Mouse (Mus musculus) mouse embryonic stem cell (cell line): Measurements from ENCODE around the gene Camk1d.

Source experiments
- in situ Hi-C, 2 experiments: fragments of 300-500 bp; cut with MboI; formaldehyde crosslinking; loops; 1 replicate in 1 of 2; 3 replicates in 1 of 2; pipeline ENCODE4 v1.14.3; 2019 to 2020; ENCODE audit warnings: low sequenced_read_pairs in 2 of 2, low pct_unique_long_range_greater_than_20kb in 1 of 2, mixed read lengths in 1 of 2; ENCODE audit not compliant: unreplicated experiment in 1 of 2

The Camk1d gene

GRCm38 (mm10) chr2:5714211-5715053 is at the start of gene Camk1d:
Camk1d (minus strand) TSS chr2:5714515.
- in situ Hi-C loops = no loop called here

- in situ Hi-C loops = no loop called here
These were observed 47.7 kb upstream of the Camk1d start for GRCm38 (mm10) chr2:5762031-5762430.

- in situ Hi-C loops = no loop called here
These were observed 46.2 kb upstream of the Camk1d start for GRCm38 (mm10) chr2:5760479-5761008.

- in situ Hi-C loops = no loop called here
These were observed 44.3 kb upstream of the Camk1d start for GRCm38 (mm10) chr2:5758569-5758968.

GRCm38 (mm10) chr2:5750872-5751271 is 36.6 kb upstream of the Camk1d start:
- in situ Hi-C loops = no loop called here

- in situ Hi-C loops = no loop called here
These were observed 34.9 kb upstream of the Camk1d start for GRCm38 (mm10) chr2:5749210-5749609.

GRCm38 (mm10) chr2:5747545-5748043 is 33.3 kb upstream of the Camk1d start:
- in situ Hi-C loops = no loop called here

- in situ Hi-C loops = no loop called here
These were observed 32.2 kb upstream of the Camk1d start for GRCm38 (mm10) chr2:5746529-5746928.

- in situ Hi-C loops = no loop called here
These were observed 29.6 kb upstream of the Camk1d start for GRCm38 (mm10) chr2:5743886-5744285.

- in situ Hi-C loops = no loop called here
These were observed 26.6 kb upstream of the Camk1d start for GRCm38 (mm10) chr2:5740913-5741312.

GRCm38 (mm10) chr2:5735881-5736280 is 21.6 kb upstream of the Camk1d start:
- in situ Hi-C loops = no loop called here

GRCm38 (mm10) chr2:5733300-5734085 is 19.2 kb upstream of the Camk1d start:
- in situ Hi-C loops = no loop called here

- in situ Hi-C loops = no loop called here
These were observed 17.7 kb upstream of the Camk1d start for GRCm38 (mm10) chr2:5732047-5732446.

- in situ Hi-C loops = no loop called here
These were observed 16.1 kb upstream of the Camk1d start for GRCm38 (mm10) chr2:5730364-5730792.

GRCm38 (mm10) chr2:5729931-5730330 is 15.6 kb upstream of the Camk1d start:
- in situ Hi-C loops = no loop called here

GRCm38 (mm10) chr2:5725028-5725701 is 10.8 kb upstream of the Camk1d start:
- in situ Hi-C loops = no loop called here

GRCm38 (mm10) chr2:5717675-5718074 is 3.4 kb upstream of the Camk1d start:
- in situ Hi-C loops = no loop called here

- in situ Hi-C loops = no loop called here
These were observed 1.2 kb upstream of the Camk1d start for GRCm38 (mm10) chr2:5715544-5715943.

GRCm38 (mm10) chr2:5715054-5715410 is 717 bp upstream of the Camk1d start:
- in situ Hi-C loops = no loop called here
